Mouse (Mus musculus): ENCODE measurements around the gene Barhl2. TPM values are rescaled to one million over a fixed set of nuclear protein-coding genes. Genes with fewer than 3 reads are reported as not detected.

The Barhl2 gene
- total and polyA plus RNA-seq, 3 experiments, result not detected

GRCm38 (mm10) chr5:106502684-106503545 is 44.9 kb upstream of the Barhl2 start:
- TF ChIP-seq JUND (IDR thresholded peaks at IDR 0.05; ENCODE audit: low read depth, low read length) (no peak), EP300 (IDR thresholded peaks at IDR 0.05; ENCODE audit: low read depth in 1 of 2, low read length in 2 of 2) (no peak), CHD1 (IDR thresholded peaks at IDR 0.05; ENCODE audit: low read depth, low read length) (no peak), UBTF (IDR thresholded peaks at IDR 0.05; ENCODE audit: borderline replicate concordance, insufficient read depth, low read depth, low read length) (no peak), MYC (IDR thresholded peaks at IDR 0.05; ENCODE audit: low read depth, low read length) (no peak), USF1 (IDR thresholded peaks at IDR 0.05; ENCODE audit: low read depth, low read length) (no peak), TCF12 (IDR thresholded peaks at IDR 0.05; ENCODE audit: low read depth, low read length) (no peak), GABPA (IDR thresholded peaks at IDR 0.05; ENCODE audit: low read depth, low read length) (no peak), ZNF384 (IDR thresholded peaks at IDR 0.05; ENCODE audit: low read depth, low read length) (no peak), MAZ (IDR thresholded peaks at IDR 0.05; ENCODE audit: low read depth, low read length) (no peak), MAX (IDR thresholded peaks at IDR 0.05; ENCODE audit: low read length) (no peak), POLR2A (IDR thresholded peaks at IDR 0.05; ENCODE audit: control insufficient read depth in 1 of 2, insufficient read depth in 1 of 2, low read depth in 1 of 2, low read length in 2 of 2, poor library complexity in 1 of 2) (no peak), GATA1 (IDR thresholded peaks at IDR 0.05; ENCODE audit: low read depth, low read length) (no peak)
- Histone ChIP-seq H3K36me3 (ENCODE audit: control insufficient read depth in 1 of 2, insufficient read depth in 2 of 2, low read length in 2 of 2) (no peaks in the 10 kb centered on the region), H3K79me2 (ENCODE audit: control insufficient read depth, insufficient read depth, low read length, poor library complexity) (no peaks in the 10 kb centered on the region), H3K9ac (ENCODE audit: control insufficient read depth, low read depth, low read length, poor library complexity, severe bottlenecking) (no peak overlapping the region), H3K27ac (ENCODE audit: control insufficient read depth, low read depth, low read length) (no peak overlapping the region), H3K4me3 (ENCODE audit: control insufficient read depth in 1 of 2, insufficient read depth in 1 of 2, low read depth in 2 of 2, low read length in 2 of 2) (no peak overlapping the region), H3K9me3 (replicated peaks; ENCODE audit: insufficient read depth, low read length) (no peaks in the 10 kb centered on the region), H3K27me3 (ENCODE audit: control insufficient read depth in 1 of 2, insufficient read depth in 2 of 2, low read length in 2 of 2) (no peaks in the 10 kb centered on the region), H3K4me1 (ENCODE audit: control insufficient read depth in 1 of 2, insufficient read depth in 2 of 2, low read length in 2 of 2) (no peaks in the 10 kb centered on the region)
- no peak for DNase-seq (ENCODE audit: low read depth, low spot score)

GRCm38 (mm10) chr5:106502271-106502670 is 44.3 kb upstream of the Barhl2 start:
- no peaks in the 10 kb centered on the region for H3K4me1 ChIP-seq (ENCODE audit: control insufficient read depth in 1 of 2, insufficient read depth in 2 of 2, low read length in 2 of 2)

More at GRCm38 (mm10) chr5:106502271-106502670, 44.3 kb upstream of the Barhl2 start:
- H3K27ac ChIP-seq (ENCODE audit: control insufficient read depth, low read depth, low read length), result no peak overlapping the region
- H3K4me3 ChIP-seq (ENCODE audit: control insufficient read depth in 1 of 2, insufficient read depth in 1 of 2, low read depth in 2 of 2, low read length in 2 of 2), result no peak overlapping the region
- H3K27me3 ChIP-seq (ENCODE audit: control insufficient read depth in 1 of 2, insufficient read depth in 2 of 2, low read length in 2 of 2), result no peaks in the 10 kb centered on the region
- no peak for DNase-seq (ENCODE audit: low read depth, low spot score)
- no peaks in the 10 kb centered on the region for H3K36me3 ChIP-seq (ENCODE audit: control insufficient read depth in 1 of 2, insufficient read depth in 2 of 2, low read length in 2 of 2)
- no peaks in the 10 kb centered on the region for H3K79me2 ChIP-seq (ENCODE audit: control insufficient read depth, insufficient read depth, low read length, poor library complexity)
- TF ChIP-seq MAZ (IDR thresholded peaks at IDR 0.05; ENCODE audit: low read depth, low read length) (no peak), SIN3A (IDR thresholded peaks at IDR 0.05; ENCODE audit: low read length) (no peak), ZMIZ1 (IDR thresholded peaks at IDR 0.05; ENCODE audit: low read depth, low read length) (no peak), ZKSCAN1 (IDR thresholded peaks at IDR 0.05; ENCODE audit: low read depth, low read length) (no peak), KAT2A (conservative IDR thresholded peaks at IDR 0.05; ENCODE audit: low read depth, low read length) (no peak), HCFC1 (IDR thresholded peaks at IDR 0.05; ENCODE audit: low read depth, low read length) (no peak), E2F4 (IDR thresholded peaks at IDR 0.05; ENCODE audit: borderline replicate concordance, low read depth, low read length) (no peak), SMC3 (IDR thresholded peaks at IDR 0.05; ENCODE audit: low read depth, low read length) (no peak)
- H3K9ac ChIP-seq (ENCODE audit: control insufficient read depth, low read depth, low read length, poor library complexity, severe bottlenecking), result no peak overlapping the region
- H3K9me3 ChIP-seq (replicated peaks; ENCODE audit: insufficient read depth, low read length), result no peaks in the 10 kb centered on the region

Measured in MEL (cell line).